Mouse (Mus musculus) embryonic facial prominence, embryonic 14.5 days (tissue): ENCODE data around the gene Acadl. TPM values are rescaled to one million over a fixed set of nuclear protein-coding genes. Genes with fewer than 3 reads are reported as not detected.
A peak's percentile ranks its signal among the peaks of the same experiment; 100 is the strongest.

Source experiments
- ATAC-seq: fragments of 200-750 bp; cut with Nextera tagmentation; 2 replicates; pipeline ENCODE4 v1.8.0; 2017; ENCODE audit warnings: low read depth, moderate number of reproducible peaks, moderate TSS enrichment
- DNase-seq: peaks from one replicate; pipeline ENCODE4 v3.0.0-alpha.2; 2015; ENCODE audit warnings: low spot score
- H3K27ac ChIP-seq: fragments of 300-500 bp; sonication (generic); replicated peaks from 2 replicates; pipeline ENCODE4 v1.5.1; 2014; ENCODE audit warnings: low read depth, mild to moderate bottlenecking, low read length, moderate library complexity
- H3K27me3 ChIP-seq: fragments of 300-500 bp; sonication (generic); replicated peaks from 2 replicates; pipeline ENCODE4 v1.6.1; 2014; ENCODE audit warnings: low read length; ENCODE audit not compliant: control insufficient read depth, insufficient read depth
- H3K36me3 ChIP-seq: fragments of 300-500 bp; sonication (generic); 2 replicates; pipeline ENCODE4 v1.6.1; 2014; ENCODE audit warnings: low read length, mixed read lengths; ENCODE audit not compliant: control insufficient read depth, insufficient read depth
- H3K4me1 ChIP-seq: fragments of 300-500 bp; sonication (generic); 2 replicates; pipeline ENCODE4 v1.6.1; 2014; ENCODE audit warnings: antibody characterized with exemption, low read length; ENCODE audit not compliant: control insufficient read depth, insufficient read depth
- H3K4me2 ChIP-seq: fragments of 300-500 bp; sonication (generic); 2 replicates; pipeline ENCODE4 v1.6.1; 2014; ENCODE audit warnings: low read depth, mild to moderate bottlenecking, low read length, moderate library complexity, mixed read lengths
- H3K4me3 ChIP-seq: fragments of 300-500 bp; sonication (generic); 2 replicates; pipeline ENCODE4 v1.5.1; 2014; ENCODE audit warnings: low read depth, mild to moderate bottlenecking, low read length
- H3K9ac ChIP-seq: fragments of 300-500 bp; sonication (generic); 2 replicates; pipeline ENCODE4 v1.6.1; 2014; ENCODE audit warnings: low read depth, mild to moderate bottlenecking, low read length, moderate library complexity, mixed read lengths
- H3K9me3 ChIP-seq: fragments of 300-500 bp; sonication (generic); 2 replicates; pipeline ENCODE4 v1.6.1; 2016; ENCODE audit warnings: low read length; ENCODE audit not compliant: control insufficient read depth
- WGBS: fragments of 180-500 bp; shearing (Covaris S2); extraction: QIAGEN DNeasy Blood & Tissue Kit; methylation state at CpG from one replicate; pipeline ENCODE4 v1.1.7; 2014; 5-methylcytosine and 5-hydroxymethylcytosine counted together
- polyA plus RNA-seq: library from polyadenylated mRNA; unstranded; fragments of >200 nt; fragmentation: Nextera tagmentation; extraction: Ambion mirVana; gene quantifications from 2 replicates; pipeline ENCODE4 v1.2.1, GENCODE M21; 2014

The Acadl gene
- polyA plus RNA-seq, 1 experiment from 2014 or later = 128 TPM

- DNase-seq (no peak), ATAC-seq (no peak)
- H3K27ac ChIP-seq = no peak overlapping the region
- H3K9ac ChIP-seq = no peak overlapping the region
- no peak overlapping the region for H3K4me2 ChIP-seq
- 71% methylated on average over 6 of the region's 6 CpGs for WGBS
- H3K36me3 ChIP-seq = no peaks in the 10 kb centered on the region
- H3K9me3 ChIP-seq = no peaks in the 10 kb centered on the region
- no peak overlapping the region for H3K4me3 ChIP-seq
- no peaks in the 10 kb centered on the region for H3K27me3 ChIP-seq
- peaks cover 4% of the 10 kb centered on the region; the same call in 1 of the 2 replicates for H3K4me1 ChIP-seq
Observed at GRCm38 (mm10) chr1:66895093-66895836, 32.2 kb upstream of the Acadl start.

GRCm38 (mm10) chr1:66887175-66887574 lies 24.1 kb upstream of the Acadl start:
- no peak for ATAC-seq
- Histone ChIP-seq H3K4me1 (no peaks in the 10 kb centered on the region), H3K9ac (no peak overlapping the region), H3K27ac (no peak overlapping the region), H3K9me3 (no peaks in the 10 kb centered on the region), H3K4me3 (no peak overlapping the region), H3K4me2 (no peak overlapping the region), H3K27me3 (no peaks in the 10 kb centered on the region), H3K36me3 (no peaks in the 10 kb centered on the region)
- DNase-seq = no peak
- WGBS = 96% methylated on average over 1 of the region's 1 CpGs

- H3K9ac ChIP-seq = no peak overlapping the region
- H3K27me3 ChIP-seq = no peaks in the 10 kb centered on the region
- WGBS = 83% methylated on average over 2 of the region's 2 CpGs
- DNase-seq = no peak
- no peaks in the 10 kb centered on the region for H3K4me1 ChIP-seq
- no peak for ATAC-seq
- no peaks in the 10 kb centered on the region for H3K36me3 ChIP-seq
- H3K9me3 ChIP-seq = peaks cover 8% of the 10 kb centered on the region; the same call in 1 of the 2 replicates
- no peak overlapping the region for H3K27ac ChIP-seq
- H3K4me2 ChIP-seq = no peak overlapping the region
- no peak overlapping the region for H3K4me3 ChIP-seq
Observed at GRCm38 (mm10) chr1:66880217-66880616, 17.1 kb upstream of the Acadl start.

- Histone ChIP-seq H3K9ac (no peak overlapping the region), H3K9me3 (peaks cover 8% of the 10 kb centered on the region; the same call in 1 of the 2 replicates), H3K27ac (no peak overlapping the region), H3K27me3 (no peaks in the 10 kb centered on the region), H3K4me1 (no peaks in the 10 kb centered on the region), H3K4me3 (no peak overlapping the region), H3K36me3 (no peaks in the 10 kb centered on the region), H3K4me2 (no peak overlapping the region)
- ATAC-seq (no peak), DNase-seq (no peak)
- 91% methylated on average over 6 of the region's 6 CpGs for WGBS
Observed at GRCm38 (mm10) chr1:66874740-66875139, 11.7 kb upstream of the Acadl start.

- Histone ChIP-seq H3K9me3 (no peaks in the 10 kb centered on the region), H3K4me2 (no peak overlapping the region), H3K9ac (no peak overlapping the region), H3K27ac (no peak overlapping the region), H3K36me3 (no peaks in the 10 kb centered on the region), H3K4me1 (no peaks in the 10 kb centered on the region), H3K27me3 (no peaks in the 10 kb centered on the region), H3K4me3 (no peak overlapping the region)
- DNase-seq = peak; percentile 73
- 61% methylated on average over 7 of the region's 7 CpGs for WGBS
- no peak for ATAC-seq
Observed at GRCm38 (mm10) chr1:66871591-66871990, 8.5 kb upstream of the Acadl start.

GRCm38 (mm10) chr1:66865633-66866032 lies 2.6 kb upstream of the Acadl start:
- no peaks in the 10 kb centered on the region for H3K4me1 ChIP-seq
- no peak for ATAC-seq
- DNase-seq = no peak
- H3K27ac ChIP-seq = no peak overlapping the region
- no peak overlapping the region for H3K4me3 ChIP-seq
- H3K9ac ChIP-seq = no peak overlapping the region
- H3K36me3 ChIP-seq = no peaks in the 10 kb centered on the region
- WGBS = 76% methylated on average over 4 of the region's 4 CpGs
- H3K9me3 ChIP-seq = no peaks in the 10 kb centered on the region
- H3K4me2 ChIP-seq = no peak overlapping the region
- no peaks in the 10 kb centered on the region for H3K27me3 ChIP-seq

GRCm38 (mm10) chr1:66863741-66864495 lies 841 bp upstream of the Acadl start:
- Histone ChIP-seq H3K27me3 (no peaks in the 10 kb centered on the region), H3K4me1 (no peaks in the 10 kb centered on the region), H3K9ac (peak overlapping the region; percentile 2; the same call in 1 of the 2 replicates), H3K27ac (no peak overlapping the region), H3K36me3 (peaks cover 4% of the 10 kb centered on the region; the same call in 1 of the 2 replicates), H3K4me3 (peak overlapping the region; percentile 85), H3K9me3 (peaks cover 8% of the 10 kb centered on the region; the same call in 1 of the 2 replicates), H3K4me2 (peak overlapping the region; percentile 66)
- ATAC-seq (no peak), DNase-seq (peak; percentile 29)
- WGBS = 7% methylated on average over 9 of the region's 9 CpGs

GRCm38 (mm10) chr1:66861764-66862672 lies 1.1 kb downstream of the Acadl start:
- Histone ChIP-seq H3K27ac (no peak overlapping the region), H3K9me3 (peaks cover 8% of the 10 kb centered on the region; the same call in 1 of the 2 replicates)
- 28% methylated on average over 14 of the region's 14 CpGs for WGBS

More at GRCm38 (mm10) chr1:66861764-66862672, 1.1 kb downstream of the Acadl start:
- ATAC-seq (no peak), DNase-seq (peak; percentile 12)
- no peaks in the 10 kb centered on the region for H3K27me3 ChIP-seq
- H3K36me3 ChIP-seq = peaks cover 14% of the 10 kb centered on the region
- no peaks in the 10 kb centered on the region for H3K4me1 ChIP-seq
- H3K9ac ChIP-seq = peak overlapping the region; percentile 91
- peak overlapping the region; percentile 85 for H3K4me3 ChIP-seq
- H3K4me2 ChIP-seq = peak overlapping the region; percentile 66
